Mouse (Mus musculus) neural tube, embryonic 11.5 days (tissue): Measurements from ENCODE around the gene Vwa2. TPM values are rescaled to one million over a fixed set of nuclear protein-coding genes. Genes with fewer than 3 reads are reported as not detected.

Experiments used
- ATAC-seq: fragments of 200-750 bp; cut with Nextera tagmentation; 2 replicates; pipeline ENCODE4 v1.8.0; 2017; ENCODE audit warnings: moderate number of reproducible peaks, mild to moderate bottlenecking, moderate TSS enrichment, moderate library complexity; ENCODE audit not compliant: insufficient read depth, low FRiP score, low TSS enrichment
- DNase-seq: peaks from one replicate; pipeline ENCODE4 v3.0.0-alpha.2; 2015; ENCODE audit warnings: low spot score
- H3K27ac ChIP-seq: fragments of 300-500 bp; sonication (generic); 2 replicates; pipeline ENCODE4 v1.5.1; 2014; ENCODE audit warnings: low read depth, mild to moderate bottlenecking, low read length
- H3K27me3 ChIP-seq: fragments of 300-500 bp; sonication (generic); 2 replicates; pipeline ENCODE4 v1.6.1; 2014; ENCODE audit warnings: mild to moderate bottlenecking, low read length, mixed read lengths; ENCODE audit not compliant: control insufficient read depth, insufficient read depth
- H3K36me3 ChIP-seq: fragments of 300-500 bp; sonication (generic); 2 replicates; pipeline ENCODE4 v1.6.1; 2014; ENCODE audit warnings: mild to moderate bottlenecking, low read length, moderate library complexity, mixed read lengths; ENCODE audit not compliant: control insufficient read depth, insufficient read depth
- H3K4me1 ChIP-seq: fragments of 300-500 bp; sonication (generic); 2 replicates; pipeline ENCODE4 v1.6.1; 2014; ENCODE audit warnings: low read length, mixed read lengths; ENCODE audit not compliant: control insufficient read depth, insufficient read depth
- H3K4me2 ChIP-seq: fragments of 300-500 bp; sonication (generic); 2 replicates; pipeline ENCODE4 v1.6.1; 2014; ENCODE audit warnings: low read depth, mild to moderate bottlenecking, moderate library complexity
- H3K4me3 ChIP-seq: fragments of 300-500 bp; sonication (generic); 2 replicates; pipeline ENCODE4 v1.5.1; 2014; ENCODE audit warnings: low read depth, low read length
- H3K9ac ChIP-seq: fragments of 300-500 bp; sonication (generic); 2 replicates; pipeline ENCODE4 v1.6.1; 2014; ENCODE audit warnings: mild to moderate bottlenecking, low read length
- H3K9me3 ChIP-seq: fragments of 300-500 bp; sonication (generic); 2 replicates; pipeline ENCODE4 v1.6.1; 2016; ENCODE audit warnings: low read length; ENCODE audit not compliant: control insufficient read depth
- WGBS: fragments of 180-500 bp; shearing (Covaris S2); extraction: QIAGEN DNeasy Blood & Tissue Kit; methylation state at CpG from one replicate; pipeline ENCODE4 v1.1.7; 2014; 5-methylcytosine and 5-hydroxymethylcytosine counted together
- polyA plus RNA-seq: library from polyadenylated mRNA; unstranded; fragments of >200 nt; fragmentation: Nextera tagmentation; extraction: Ambion mirVana; gene quantifications from 2 replicates; pipeline ENCODE4 v1.2.1, GENCODE M21; 2014

The Vwa2 gene
- polyA plus RNA-seq, 1 experiment from 2014 or later: 0.62 TPM

DNA sequence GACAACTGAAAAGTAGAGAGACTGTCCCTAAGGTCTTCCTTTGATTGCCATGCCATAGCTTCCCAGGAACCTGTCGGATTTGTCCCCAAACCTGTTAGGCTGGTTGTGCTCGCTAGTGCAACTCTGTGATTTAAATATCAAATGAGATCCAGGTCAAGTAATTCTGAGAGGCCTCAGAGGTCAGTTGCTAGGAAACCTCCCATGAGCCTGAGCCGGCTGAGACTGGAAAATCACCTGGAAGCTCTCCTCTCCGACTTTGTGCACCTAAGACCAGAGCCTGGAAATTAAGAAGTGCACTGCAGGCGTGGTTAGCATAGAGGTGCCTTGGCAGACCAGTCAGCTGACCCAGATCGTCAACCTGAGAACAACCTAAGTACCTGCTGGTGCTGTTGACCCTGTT is 41.0 kb downstream of the Vwa2 start:
- H3K27me3 ChIP-seq: no peaks in the 10 kb centered on the region
- DNase-seq: no peak
- no peak overlapping the region for H3K4me3 ChIP-seq
- no peak overlapping the region for H3K4me2 ChIP-seq
- H3K4me1 ChIP-seq: no peaks in the 10 kb centered on the region
- no peak overlapping the region for H3K9ac ChIP-seq
- ATAC-seq: no peak
- no peaks in the 10 kb centered on the region for H3K9me3 ChIP-seq
- H3K36me3 ChIP-seq: no peaks in the 10 kb centered on the region
- no peak overlapping the region for H3K27ac ChIP-seq
- WGBS: 53% methylated on average over 6 of the region's 6 CpGs

DNA sequence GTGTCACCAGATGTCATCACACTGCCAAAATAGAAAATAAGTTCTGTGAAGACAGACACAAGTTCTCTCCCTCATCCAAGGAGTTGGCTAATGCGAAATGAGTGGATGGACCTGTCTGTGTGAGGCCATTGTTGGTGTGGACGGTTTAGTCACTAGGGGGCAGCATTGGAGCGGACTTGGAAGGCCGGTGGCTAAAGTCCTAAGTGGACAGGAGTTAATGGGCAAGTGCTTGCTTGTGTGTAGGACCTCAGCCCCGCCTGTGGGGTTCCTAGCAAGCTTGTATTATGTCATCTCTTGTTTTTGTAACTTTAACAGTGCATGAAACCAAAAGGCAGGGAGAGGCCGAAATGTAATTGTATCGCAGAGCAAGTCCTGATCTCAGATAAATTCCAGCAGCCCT is 45.6 kb downstream of the Vwa2 start:
- no peak overlapping the region for H3K27ac ChIP-seq
- WGBS: 29% methylated on average over 7 of the region's 7 CpGs
- ATAC-seq (no peak), DNase-seq (peak; percentile 87)
- no peak overlapping the region for H3K4me2 ChIP-seq
- H3K9me3 ChIP-seq: no peaks in the 10 kb centered on the region
- no peaks in the 10 kb centered on the region for H3K4me1 ChIP-seq
- H3K4me3 ChIP-seq: no peak overlapping the region
- H3K36me3 ChIP-seq: no peaks in the 10 kb centered on the region
- no peak overlapping the region for H3K9ac ChIP-seq
- no peaks in the 10 kb centered on the region for H3K27me3 ChIP-seq

DNA sequence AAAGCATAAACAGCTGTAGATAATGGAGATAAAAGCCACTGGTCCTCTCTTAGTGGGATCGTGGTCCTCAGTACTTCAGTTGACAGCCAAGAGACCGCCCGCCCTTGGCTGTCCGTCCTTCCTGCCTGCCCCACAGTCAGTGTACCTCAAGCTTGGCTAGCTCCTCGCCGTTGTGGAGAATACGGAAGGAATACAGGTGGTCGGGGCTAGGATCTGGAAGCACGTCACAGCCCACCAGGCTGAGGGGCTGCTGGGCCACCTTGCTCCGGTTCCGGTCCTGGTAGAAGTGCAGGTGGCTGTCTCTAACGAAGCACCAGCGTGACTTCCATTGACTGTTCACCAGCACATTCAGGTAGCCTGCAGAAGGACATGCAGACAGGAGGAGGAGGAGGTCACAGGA is 46.2 kb downstream of the Vwa2 start:
- WGBS: 91% methylated on average over 13 of the region's 13 CpGs
- H3K4me1 ChIP-seq: no peaks in the 10 kb centered on the region
- no peak for ATAC-seq
- no peak overlapping the region for H3K9ac ChIP-seq
- H3K36me3 ChIP-seq: no peaks in the 10 kb centered on the region
- no peak overlapping the region for H3K27ac ChIP-seq
- no peak for DNase-seq
- no peak overlapping the region for H3K4me2 ChIP-seq
- no peak overlapping the region for H3K4me3 ChIP-seq
- H3K9me3 ChIP-seq: no peaks in the 10 kb centered on the region
- H3K27me3 ChIP-seq: no peaks in the 10 kb centered on the region

DNA sequence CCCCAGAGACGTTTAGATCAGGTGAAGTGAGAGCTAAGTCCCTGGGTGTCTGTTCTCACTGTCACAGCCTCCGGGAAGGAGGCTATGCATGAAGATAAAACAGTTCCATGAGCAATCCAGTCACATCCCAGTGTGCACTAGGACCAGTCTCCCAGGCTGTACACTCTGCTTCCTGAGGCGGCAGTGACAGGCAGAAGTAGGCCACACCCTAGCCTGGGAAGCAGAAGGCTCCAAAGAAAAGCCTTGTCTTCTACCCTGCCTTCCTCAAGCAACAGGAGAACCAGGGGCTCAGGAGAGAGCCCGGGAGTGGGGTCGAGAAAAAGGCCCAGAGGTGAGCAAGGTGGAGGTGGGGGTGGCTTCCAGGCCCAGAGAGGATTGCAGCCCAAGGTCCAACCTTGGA is 47.7 kb downstream of the Vwa2 start:
- WGBS: 81% methylated on average over 5 of the region's 5 CpGs
- Histone ChIP-seq H3K4me1 (no peaks in the 10 kb centered on the region), H3K4me2 (no peak overlapping the region), H3K9me3 (no peaks in the 10 kb centered on the region), H3K4me3 (no peak overlapping the region), H3K9ac (no peak overlapping the region), H3K27ac (no peak overlapping the region), H3K36me3 (no peaks in the 10 kb centered on the region), H3K27me3 (no peaks in the 10 kb centered on the region)
- no peak for ATAC-seq
- no peak for DNase-seq

DNA sequence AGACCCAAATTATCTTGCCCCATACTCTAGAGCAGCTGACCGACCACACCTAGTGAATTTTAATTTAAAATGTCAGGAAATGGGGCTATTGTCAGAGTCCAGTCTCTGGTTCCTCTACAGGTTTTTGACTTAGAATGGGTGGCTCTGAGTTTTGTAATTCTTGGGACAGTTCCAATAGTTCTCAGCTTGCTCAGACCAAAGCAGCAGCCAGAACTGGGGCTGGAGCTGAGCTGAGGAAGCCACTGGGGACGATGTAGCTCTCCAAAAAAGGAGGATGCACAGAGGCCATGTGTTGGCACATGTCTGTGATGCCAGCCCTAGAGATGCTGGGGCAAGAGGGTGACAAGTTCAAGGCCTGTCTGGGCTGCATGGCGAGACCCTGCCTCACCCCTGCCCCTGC is 55.3 kb downstream of the Vwa2 start:
- no peak for ATAC-seq
- no peak overlapping the region for H3K27ac ChIP-seq
- no peak for DNase-seq
- 73% methylated on average over 3 of the region's 3 CpGs for WGBS
- no peaks in the 10 kb centered on the region for H3K9me3 ChIP-seq
- H3K4me2 ChIP-seq: no peak overlapping the region
- no peaks in the 10 kb centered on the region for H3K4me1 ChIP-seq
- no peaks in the 10 kb centered on the region for H3K36me3 ChIP-seq
- H3K4me3 ChIP-seq: no peak overlapping the region
- H3K27me3 ChIP-seq: no peaks in the 10 kb centered on the region
- H3K9ac ChIP-seq: no peak overlapping the region

DNA sequence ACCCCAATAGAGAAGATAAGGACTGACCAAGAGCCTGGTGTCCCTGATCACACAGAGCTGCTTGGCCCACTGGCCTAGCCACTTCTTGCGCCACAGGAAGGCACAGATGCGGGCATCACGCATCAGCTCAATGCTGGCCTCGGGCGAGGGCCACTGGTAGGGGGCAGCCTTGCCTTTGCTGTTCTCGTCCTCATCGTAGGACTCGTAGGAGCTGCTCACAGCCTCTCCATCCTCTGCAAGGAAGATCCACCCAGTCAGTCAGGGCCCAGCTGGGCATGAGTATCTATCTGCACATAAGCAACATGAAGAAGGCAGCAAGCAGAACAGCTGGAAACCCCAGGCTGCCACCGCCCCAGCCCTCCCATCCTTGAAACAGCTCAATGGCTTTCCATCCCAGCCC is 56.0 kb downstream of the Vwa2 start:
- Histone ChIP-seq H3K9ac (no peak overlapping the region), H3K36me3 (no peaks in the 10 kb centered on the region), H3K9me3 (no peaks in the 10 kb centered on the region), H3K4me1 (no peaks in the 10 kb centered on the region), H3K4me2 (no peak overlapping the region), H3K27me3 (no peaks in the 10 kb centered on the region), H3K4me3 (no peak overlapping the region), H3K27ac (no peak overlapping the region)
- no peak for ATAC-seq
- no peak for DNase-seq
- 84% methylated on average over 9 of the region's 9 CpGs for WGBS

DNA sequence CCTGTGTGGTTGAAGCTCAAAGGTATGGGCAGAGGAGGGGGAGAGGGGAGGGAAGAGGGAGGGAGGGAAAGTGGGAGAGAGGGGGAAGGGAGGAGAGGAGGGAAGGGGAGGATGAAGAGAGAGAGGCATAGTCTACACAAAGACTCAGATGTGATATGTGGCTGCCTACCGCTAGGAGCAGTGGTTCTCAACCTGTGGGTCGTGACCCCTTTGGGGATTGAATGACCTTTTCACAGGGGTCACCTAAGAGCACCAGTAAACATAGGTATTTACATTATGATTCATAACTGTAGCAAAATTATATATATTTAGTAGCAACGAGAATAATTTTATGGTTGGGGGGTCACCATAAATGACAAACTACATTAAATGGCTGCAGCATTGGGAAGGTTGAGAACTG is 59.8 kb downstream of the Vwa2 start:
- no peak overlapping the region for H3K4me2 ChIP-seq
- no peaks in the 10 kb centered on the region for H3K9me3 ChIP-seq
- WGBS: 80% methylated on average over 3 of the region's 3 CpGs
- H3K4me1 ChIP-seq: no peaks in the 10 kb centered on the region
- no peaks in the 10 kb centered on the region for H3K36me3 ChIP-seq
- ATAC-seq: no peak
- H3K27ac ChIP-seq: no peak overlapping the region
- DNase-seq: no peak
- no peaks in the 10 kb centered on the region for H3K27me3 ChIP-seq
- no peak overlapping the region for H3K4me3 ChIP-seq
- no peak overlapping the region for H3K9ac ChIP-seq

DNA sequence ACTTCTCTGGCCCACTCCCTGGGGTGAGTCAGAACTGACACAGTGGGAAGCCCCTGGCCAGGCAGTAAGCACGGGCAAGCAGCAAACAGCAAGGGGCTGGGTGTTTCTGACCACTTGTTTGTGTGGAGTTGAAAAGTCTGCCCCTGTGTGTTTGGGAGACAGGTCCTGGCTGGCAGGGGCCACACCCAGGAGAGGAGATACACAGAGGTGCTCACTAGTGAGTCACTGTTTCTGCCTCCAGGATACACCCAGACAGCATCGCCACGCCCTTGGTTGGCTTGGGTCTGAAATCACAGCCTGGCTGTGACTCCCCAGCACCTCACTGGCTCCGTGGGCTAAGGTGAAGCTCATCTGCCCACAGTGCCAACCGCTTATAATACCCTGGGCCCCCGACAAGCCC is 61.1 kb downstream of the Vwa2 start:
- WGBS: 92% methylated on average over 6 of the region's 6 CpGs
- H3K4me3 ChIP-seq: no peak overlapping the region
- H3K27ac ChIP-seq: no peak overlapping the region
- ATAC-seq (no peak), DNase-seq (no peak)
- H3K9ac ChIP-seq: no peak overlapping the region
- no peaks in the 10 kb centered on the region for H3K27me3 ChIP-seq
- no peaks in the 10 kb centered on the region for H3K9me3 ChIP-seq
- H3K36me3 ChIP-seq: no peaks in the 10 kb centered on the region
- H3K4me2 ChIP-seq: no peak overlapping the region
- no peaks in the 10 kb centered on the region for H3K4me1 ChIP-seq

DNA sequence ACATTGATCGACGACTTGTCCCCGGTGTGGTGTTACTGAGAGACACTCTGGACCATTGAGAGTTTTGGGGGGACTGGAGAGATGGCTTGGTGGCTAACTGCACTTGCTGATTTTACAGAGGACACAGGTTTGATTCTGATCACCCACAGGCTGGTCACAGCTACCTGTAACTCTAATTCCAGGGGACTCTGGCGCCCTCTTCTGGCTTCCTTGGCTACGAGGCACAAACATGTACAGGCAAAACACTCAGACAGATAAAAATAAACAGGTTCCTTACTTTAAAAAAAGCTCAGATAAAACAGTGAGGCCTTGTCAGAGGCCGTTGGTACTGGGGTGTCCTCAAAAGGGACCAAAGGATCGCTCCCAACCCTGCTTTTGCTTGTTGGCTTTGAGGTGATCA is 61.7 kb downstream of the Vwa2 start:
- Histone ChIP-seq H3K4me1 (no peaks in the 10 kb centered on the region), H3K27ac (no peak overlapping the region), H3K4me2 (no peak overlapping the region), H3K36me3 (no peaks in the 10 kb centered on the region), H3K4me3 (no peak overlapping the region), H3K9me3 (no peaks in the 10 kb centered on the region), H3K27me3 (no peaks in the 10 kb centered on the region), H3K9ac (no peak overlapping the region)
- DNase-seq (no peak), ATAC-seq (no peak)
- WGBS: 86% methylated on average over 7 of the region's 7 CpGs
